Mouse (Mus musculus): Measurements from ENCODE around the gene Ppef2. TPM values are rescaled to one million over a fixed set of nuclear protein-coding genes. Genes with fewer than 3 reads are reported as not detected.

Ppef2 gene
- polyA plus RNA-seq (2014; fragmentation: Nextera tagmentation; extraction: Ambion mirVana), result 1.5 and 2.0 TPM in 2 replicates

DNA sequence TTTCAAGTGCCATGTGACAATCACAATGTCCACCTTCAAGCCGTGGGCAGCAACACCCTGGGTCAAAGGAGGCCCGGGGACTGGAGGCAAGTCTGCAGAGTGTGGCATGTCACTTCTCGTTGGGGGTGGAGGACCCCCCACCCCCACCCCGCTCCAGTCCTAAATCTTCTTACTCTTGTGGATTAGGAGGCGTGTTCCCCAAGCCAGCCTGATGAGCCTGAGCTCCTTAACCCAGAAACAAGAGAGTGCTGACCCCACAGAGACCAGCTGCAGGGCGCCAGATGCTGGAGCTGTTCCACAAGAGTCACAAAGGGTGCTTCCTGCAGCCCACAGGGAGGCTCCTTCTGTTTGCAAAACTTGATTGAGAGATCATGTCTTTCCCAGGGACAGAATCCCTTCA, at the start of gene Ppef2:
Gene Ppef2 (minus strand): TSS at position 61 of the 400 bp plus-strand sequence.
- H3K4me1 ChIP-seq (replicated peaks; ENCODE audit: control insufficient read depth, insufficient read depth, low read length), result 0 out of 2 replicates have a peak, but pooled peaks cover 5% of the 10 kb centered on the region
- H3K9ac ChIP-seq (ENCODE audit: low read length), result no peak within 1 kb of the TSS
- ATAC-seq (replicated peaks; ENCODE audit: low FRiP score, low TSS enrichment, low read depth), result no peak
- H3K4me3 ChIP-seq (ENCODE audit: low read depth, low read length), result no peak within 1 kb of the TSS
- no peaks in the 10 kb centered on the region for H3K9me3 ChIP-seq (ENCODE audit: control insufficient read depth, low read length)
- no peaks in the 10 kb centered on the region for H3K36me3 ChIP-seq (ENCODE audit: control insufficient read depth, insufficient read depth, low read length)
- no peak for DNase-seq (ENCODE audit: low spot score)
- WGBS, result 25% methylated on average over 6 of the region's 6 CpGs
- no peak within 1 kb of the TSS for H3K27ac ChIP-seq (ENCODE audit: low read depth)
- H3K4me2 ChIP-seq (ENCODE audit: low read length), result no peak within 1 kb of the TSS
- no peaks in the 10 kb centered on the region for H3K27me3 ChIP-seq (replicated peaks; ENCODE audit: control insufficient read depth, insufficient read depth, low read length)

DNA sequence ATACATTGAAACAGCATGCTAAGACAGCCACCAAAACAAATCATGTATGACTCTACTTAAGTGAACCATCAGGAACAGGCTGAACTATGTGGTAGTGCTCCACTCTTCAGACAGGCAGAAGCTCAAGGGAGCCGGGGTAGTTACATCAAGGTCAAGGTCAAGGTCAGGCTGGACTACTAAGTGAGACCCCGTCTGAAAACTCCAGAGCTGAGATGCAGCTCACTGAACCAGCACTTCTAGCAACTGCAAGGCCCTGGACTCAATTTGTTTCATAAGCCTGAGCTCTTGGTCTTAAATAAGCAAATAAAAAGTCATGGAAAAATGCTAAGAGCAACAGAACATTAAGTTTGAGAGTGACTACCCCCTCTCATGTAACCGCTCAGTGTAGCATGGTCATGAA, 48.2 kb upstream of the Ppef2 start:
- H3K9me3 ChIP-seq (ENCODE audit: control insufficient read depth, low read length), result no peaks in the 10 kb centered on the region
- no peak overlapping the region for H3K4me3 ChIP-seq (ENCODE audit: low read depth, low read length)
- H3K4me1 ChIP-seq (replicated peaks; ENCODE audit: control insufficient read depth, insufficient read depth, low read length), result peaks cover 7% of the 10 kb centered on the region; the same call in 1 of the 2 replicates
- ATAC-seq (replicated peaks; ENCODE audit: low FRiP score, low TSS enrichment, low read depth), result no peak
- WGBS, result 76% methylated on average over 3 of the region's 3 CpGs
- H3K9ac ChIP-seq (ENCODE audit: low read length), result no peak overlapping the region
- no peak overlapping the region for H3K4me2 ChIP-seq (ENCODE audit: low read length)
- no peak for DNase-seq (ENCODE audit: low spot score)
- H3K27ac ChIP-seq (ENCODE audit: low read depth), result no peak overlapping the region
- no peaks in the 10 kb centered on the region for H3K27me3 ChIP-seq (replicated peaks; ENCODE audit: control insufficient read depth, insufficient read depth, low read length)
- H3K36me3 ChIP-seq (ENCODE audit: control insufficient read depth, insufficient read depth, low read length), result peaks cover 70% of the 10 kb centered on the region

DNA sequence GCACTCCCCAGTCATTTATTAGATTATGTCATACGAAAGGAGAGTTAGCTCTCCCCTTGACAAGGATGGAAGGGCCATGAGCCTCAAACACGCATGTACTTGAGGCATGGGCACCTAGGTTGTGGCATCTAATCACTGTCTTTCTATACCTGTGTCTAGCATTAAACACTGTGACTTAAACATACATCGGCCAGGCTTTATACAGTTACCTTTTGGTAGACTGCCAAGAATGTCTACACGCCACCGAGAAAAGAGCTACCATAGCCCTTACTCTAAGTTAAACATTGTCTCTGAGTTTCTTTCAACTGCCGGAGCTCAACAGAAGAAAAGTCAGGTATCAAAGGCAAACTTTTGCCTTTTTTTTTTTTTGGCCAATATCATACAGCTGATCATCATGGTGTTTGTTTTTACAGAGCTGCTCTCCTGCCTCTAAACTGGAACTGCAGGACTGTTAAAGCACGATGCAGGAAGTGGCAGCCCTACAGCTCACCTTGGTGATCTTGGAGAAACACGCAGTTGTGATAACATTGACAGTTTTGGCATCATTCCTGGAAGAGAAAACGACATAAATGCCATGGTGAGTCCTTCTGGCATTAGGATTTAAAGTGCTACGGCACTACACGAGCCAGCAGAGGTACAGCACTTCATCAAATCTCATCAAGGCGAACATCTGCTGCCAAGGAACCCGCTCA, 46.2 kb upstream of the Ppef2 start:
- Histone ChIP-seq H3K36me3 (ENCODE audit: control insufficient read depth, insufficient read depth, low read length) (peaks cover 82% of the 10 kb centered on the region), H3K27ac (ENCODE audit: low read depth) (no peak overlapping the region), H3K4me3 (ENCODE audit: low read depth, low read length) (no peak overlapping the region), H3K4me2 (ENCODE audit: low read length) (no peak overlapping the region), H3K9me3 (ENCODE audit: control insufficient read depth, low read length) (no peaks in the 10 kb centered on the region), H3K4me1 (replicated peaks; ENCODE audit: control insufficient read depth, insufficient read depth, low read length) (no peaks in the 10 kb centered on the region), H3K9ac (ENCODE audit: low read length) (no peak overlapping the region), H3K27me3 (replicated peaks; ENCODE audit: control insufficient read depth, insufficient read depth, low read length) (no peaks in the 10 kb centered on the region)
- WGBS, result 89% methylated on average over 13 of the region's 13 CpGs
- DNase-seq (ENCODE audit: low spot score) (no peak), ATAC-seq (replicated peaks; ENCODE audit: low FRiP score, low TSS enrichment, low read depth) (no peak)

DNA sequence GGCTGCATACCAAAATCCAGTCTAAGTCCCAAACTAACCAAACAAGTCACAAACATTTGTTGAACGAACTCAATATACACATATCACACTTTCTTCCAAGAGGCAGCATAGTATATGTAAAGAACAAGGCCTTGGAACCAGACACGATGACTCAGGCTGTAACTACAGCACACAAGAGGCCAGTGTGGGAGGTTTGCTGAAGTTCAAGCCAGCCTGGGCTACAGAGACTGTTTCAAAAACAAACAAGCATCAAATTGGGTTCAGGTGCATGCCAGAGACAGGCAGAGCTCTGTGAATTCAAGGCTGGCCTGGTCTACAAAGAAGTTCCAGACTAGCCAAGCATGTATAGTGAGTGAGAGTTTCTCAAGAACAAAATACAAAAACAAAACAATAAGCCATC, 38.4 kb upstream of the Ppef2 start:
- H3K4me2 ChIP-seq (ENCODE audit: low read length), result no peak overlapping the region
- WGBS, result 95% methylated on average over 2 of the region's 2 CpGs
- H3K27ac ChIP-seq (ENCODE audit: low read depth), result no peak overlapping the region
- H3K4me1 ChIP-seq (replicated peaks; ENCODE audit: control insufficient read depth, insufficient read depth, low read length), result no peaks in the 10 kb centered on the region
- H3K27me3 ChIP-seq (replicated peaks; ENCODE audit: control insufficient read depth, insufficient read depth, low read length), result no peaks in the 10 kb centered on the region
- no peak overlapping the region for H3K9ac ChIP-seq (ENCODE audit: low read length)
- DNase-seq (ENCODE audit: low spot score) (no peak), ATAC-seq (replicated peaks; ENCODE audit: low FRiP score, low TSS enrichment, low read depth) (no peak)
- H3K9me3 ChIP-seq (ENCODE audit: control insufficient read depth, low read length), result no peaks in the 10 kb centered on the region
- peaks cover 87% of the 10 kb centered on the region for H3K36me3 ChIP-seq (ENCODE audit: control insufficient read depth, insufficient read depth, low read length)
- no peak overlapping the region for H3K4me3 ChIP-seq (ENCODE audit: low read depth, low read length)

DNA sequence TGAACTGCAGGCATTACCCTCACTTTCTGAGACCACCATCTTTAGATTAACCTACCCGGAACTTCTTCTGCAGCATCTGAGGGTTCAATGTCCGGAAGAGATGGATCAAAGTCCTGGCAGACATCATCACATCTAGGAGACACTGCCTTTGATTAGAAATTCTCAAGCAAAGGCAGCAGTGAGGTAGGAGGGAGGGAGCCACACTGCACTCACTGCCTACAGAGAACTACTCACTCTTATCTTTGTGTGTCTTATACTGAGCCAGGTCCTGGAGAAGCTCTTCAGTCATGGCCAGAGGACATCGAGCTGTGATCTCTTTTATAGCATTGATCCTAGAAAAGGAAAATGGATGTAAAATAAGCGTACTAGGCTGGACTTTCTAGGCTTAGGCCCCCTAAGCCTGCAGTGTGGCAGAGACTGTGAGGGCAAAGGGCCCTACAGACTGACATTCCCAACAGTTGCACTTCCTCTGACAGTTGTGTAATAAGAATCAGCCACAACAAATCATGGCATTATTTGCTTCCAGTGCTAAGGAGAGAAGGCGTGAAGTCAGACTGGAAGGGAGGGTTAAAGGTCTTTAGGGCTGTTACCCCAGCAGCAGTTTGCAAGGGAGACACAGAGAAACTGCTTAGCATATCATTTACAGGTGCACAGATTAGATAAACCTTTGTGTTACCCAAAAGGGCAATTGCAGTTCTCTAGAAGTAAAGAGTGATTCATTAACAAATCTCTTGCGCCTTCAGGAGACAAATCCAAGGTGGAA, 35.8 kb upstream of the Ppef2 start:
- Histone ChIP-seq H3K36me3 (ENCODE audit: control insufficient read depth, insufficient read depth, low read length) (peaks cover 95% of the 10 kb centered on the region), H3K4me1 (replicated peaks; ENCODE audit: control insufficient read depth, insufficient read depth, low read length) (no peaks in the 10 kb centered on the region), H3K4me3 (ENCODE audit: low read depth, low read length) (no peak overlapping the region), H3K9me3 (ENCODE audit: control insufficient read depth, low read length) (no peaks in the 10 kb centered on the region), H3K27ac (ENCODE audit: low read depth) (no peak overlapping the region), H3K9ac (ENCODE audit: low read length) (no peak overlapping the region), H3K4me2 (ENCODE audit: low read length) (no peak overlapping the region), H3K27me3 (replicated peaks; ENCODE audit: control insufficient read depth, insufficient read depth, low read length) (no peaks in the 10 kb centered on the region)
- no peak for DNase-seq (ENCODE audit: low spot score)
- peak; percentile 80 for ATAC-seq (replicated peaks; ENCODE audit: low FRiP score, low TSS enrichment, low read depth)
- 79% methylated on average over 6 of the region's 6 CpGs for WGBS

DNA sequence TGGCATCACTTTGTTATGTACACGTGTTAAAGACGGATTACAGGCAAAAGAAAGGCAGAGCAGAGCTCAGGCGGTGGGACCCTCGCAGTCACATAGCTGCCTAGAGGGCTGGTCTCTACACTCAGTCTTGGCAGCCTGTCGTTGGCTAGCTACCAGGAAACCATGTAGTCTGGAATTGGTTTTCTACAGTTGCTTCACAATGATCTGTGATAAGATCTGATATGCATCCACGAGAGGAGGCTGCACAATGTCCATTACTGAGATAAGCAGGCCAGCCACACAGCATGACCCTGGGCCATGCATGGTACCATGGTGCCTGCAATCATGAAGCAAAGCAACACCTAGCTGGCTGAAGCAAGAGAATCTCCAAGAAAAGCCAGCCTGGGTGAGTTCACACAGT, 31.8 kb upstream of the Ppef2 start:
- H3K9ac ChIP-seq (ENCODE audit: low read length), result no peak overlapping the region
- no peaks in the 10 kb centered on the region for H3K9me3 ChIP-seq (ENCODE audit: control insufficient read depth, low read length)
- no peak overlapping the region for H3K27ac ChIP-seq (ENCODE audit: low read depth)
- 0 out of 2 replicates have a peak, but pooled peaks cover under 1% of the 10 kb centered on the region for H3K4me1 ChIP-seq (replicated peaks; ENCODE audit: control insufficient read depth, insufficient read depth, low read length)
- no peak overlapping the region for H3K4me2 ChIP-seq (ENCODE audit: low read length)
- H3K36me3 ChIP-seq (ENCODE audit: control insufficient read depth, insufficient read depth, low read length), result peaks cover 86% of the 10 kb centered on the region
- DNase-seq (ENCODE audit: low spot score) (no peak), ATAC-seq (replicated peaks; ENCODE audit: low FRiP score, low TSS enrichment, low read depth) (no peak)
- WGBS, result 84% methylated on average over 6 of the region's 6 CpGs
- H3K4me3 ChIP-seq (ENCODE audit: low read depth, low read length), result no peak overlapping the region
- H3K27me3 ChIP-seq (replicated peaks; ENCODE audit: control insufficient read depth, insufficient read depth, low read length), result no peaks in the 10 kb centered on the region

DNA sequence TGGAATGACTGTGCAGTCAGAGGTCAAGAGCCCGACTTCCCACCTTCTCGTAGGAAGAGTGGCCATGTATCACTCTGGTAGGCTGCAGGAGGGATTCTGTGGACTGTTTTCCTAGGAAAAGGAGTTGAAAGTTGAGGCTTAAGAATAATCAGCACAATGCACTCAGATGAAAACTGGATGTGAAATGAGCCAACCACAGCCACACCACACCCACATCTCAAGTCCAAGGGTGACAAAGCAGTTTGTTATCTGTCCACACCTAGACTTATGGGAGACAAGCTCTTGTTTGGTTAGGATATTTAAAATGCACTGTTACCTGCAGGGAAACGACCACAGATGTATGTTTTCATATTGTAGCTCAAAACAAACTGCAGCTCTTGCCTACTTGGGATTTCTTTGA, 27.0 kb upstream of the Ppef2 start:
- Histone ChIP-seq H3K4me3 (ENCODE audit: low read depth, low read length) (no peak overlapping the region), H3K9me3 (ENCODE audit: control insufficient read depth, low read length) (no peaks in the 10 kb centered on the region), H3K27me3 (replicated peaks; ENCODE audit: control insufficient read depth, insufficient read depth, low read length) (no peaks in the 10 kb centered on the region), H3K36me3 (ENCODE audit: control insufficient read depth, insufficient read depth, low read length) (peaks cover 42% of the 10 kb centered on the region), H3K27ac (ENCODE audit: low read depth) (no peak overlapping the region), H3K4me2 (ENCODE audit: low read length) (no peak overlapping the region), H3K9ac (ENCODE audit: low read length) (no peak overlapping the region), H3K4me1 (replicated peaks; ENCODE audit: control insufficient read depth, insufficient read depth, low read length) (peaks cover 12% of the 10 kb centered on the region)
- ATAC-seq (replicated peaks; ENCODE audit: low FRiP score, low TSS enrichment, low read depth), result no peak
- 51% methylated on average over 3 of the region's 3 CpGs for WGBS
- no peak for DNase-seq (ENCODE audit: low spot score)

DNA sequence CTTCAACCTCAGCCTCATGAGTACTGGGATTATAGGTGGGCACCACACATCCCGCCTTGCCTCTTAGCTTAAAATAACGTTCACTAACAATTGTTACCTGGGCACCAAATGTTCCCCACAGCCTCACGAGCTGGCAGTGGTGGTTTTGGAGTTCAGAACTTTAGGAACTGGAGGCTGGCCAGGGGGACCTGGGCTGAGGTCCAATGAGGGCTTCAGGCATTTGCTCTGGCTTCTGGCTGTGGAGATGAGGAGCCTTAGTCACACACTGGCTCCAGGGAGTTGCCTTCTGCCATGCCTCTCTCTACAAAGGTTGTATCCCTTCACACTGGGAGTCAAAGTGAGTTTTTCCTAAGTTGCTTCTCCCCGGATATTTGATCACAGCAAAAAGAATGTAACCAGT, 26.5 kb upstream of the Ppef2 start:
- WGBS, result 79% methylated on average over 4 of the region's 4 CpGs
- Histone ChIP-seq H3K4me2 (ENCODE audit: low read length) (no peak overlapping the region), H3K4me3 (ENCODE audit: low read depth, low read length) (no peak overlapping the region), H3K9me3 (ENCODE audit: control insufficient read depth, low read length) (no peaks in the 10 kb centered on the region), H3K9ac (ENCODE audit: low read length) (no peak overlapping the region), H3K4me1 (replicated peaks; ENCODE audit: control insufficient read depth, insufficient read depth, low read length) (peaks cover 12% of the 10 kb centered on the region), H3K27ac (ENCODE audit: low read depth) (no peak overlapping the region), H3K36me3 (ENCODE audit: control insufficient read depth, insufficient read depth, low read length) (peaks cover 37% of the 10 kb centered on the region), H3K27me3 (replicated peaks; ENCODE audit: control insufficient read depth, insufficient read depth, low read length) (no peaks in the 10 kb centered on the region)
- ATAC-seq (replicated peaks; ENCODE audit: low FRiP score, low TSS enrichment, low read depth) (no peak), DNase-seq (ENCODE audit: low spot score) (no peak)
